Mouse (Mus musculus): Measurements from ENCODE around the gene Pkm.

GRCm38 (mm10) chr9:59655958-59656634 is at the start of gene Pkm:
- TF ChIP-seq CTCF (IDR thresholded peaks at IDR 0.05; ENCODE audit: control insufficient read depth, insufficient read depth, low read length) (peak; percentile 20; the same call in 1 of the 2 replicates), POLR2A (IDR thresholded peaks at IDR 0.05; ENCODE audit: borderline replicate concordance, control insufficient read depth, low read depth, low read length) (peak; percentile 95)

All from bone marrow, adult 2 months (tissue).